Mouse (Mus musculus) adrenal gland, postnatal 10 days (tissue): Measurements from ENCODE around the gene Gm21883. TPM values are rescaled to one million over a fixed set of nuclear protein-coding genes. Genes with fewer than 3 reads are reported as not detected.
"Not testable (repeated sequence)": the region's sequence is repeated elsewhere in the genome, so short reads cannot be mapped to it uniquely, and the experiment has no call there.

ENCODE experiments used
- DNase-seq: peaks from one replicate; pipeline ENCODE4 v3.0.0; 2021; ENCODE audit warnings: mixed read lengths
- long read RNA-seq, 2 experiments: library from polyadenylated mRNA; stranded (forward); transcript quantifications; one replicate each; pipeline ENCODE4 v2.0.0; 2021
- total RNA-seq, 2 experiments: library from RNA; stranded (reverse); gene quantifications; 2 replicates each; pipeline ENCODE4 v1.2.3; 2021

Gm21883 gene
- not detected for total RNA-seq
- long read RNA-seq, experiment 1: 0 reads
- long read RNA-seq, experiment 2: 0 reads

- DNase-seq: not testable (repeated sequence)
Measured at GRCm38 (mm10) chrX:31574183-31574582, at the start of gene Gm21883. Gm21883 (minus strand) TSS chrX:31574283.

GRCm38 (mm10) chrX:31618820-31619219 is 44.7 kb upstream of the Gm21883 start, which contains the start of gene Spin2e:
Spin2e (minus strand) TSS chrX:31618920.
- DNase-seq: not testable (repeated sequence)

Other genes with a start within 250 kb of the Gm21883 start
- not detected for gene Btbd35f26, start 237.8 kb downstream of the Gm21883 start, total RNA-seq
- not detected for gene Btbd35f19, start 190.4 kb downstream of the Gm21883 start, total RNA-seq
- not detected for gene Spin2e, start 44.6 kb upstream of the Gm21883 start, total RNA-seq
- not detected for gene Btbd35f25, start 142.9 kb upstream of the Gm21883 start, total RNA-seq